Mouse (Mus musculus) ES-Bruce4 (cell line): ENCODE data around the gene Ttc39b. TPM values are rescaled to one million over a fixed set of nuclear protein-coding genes. Genes with fewer than 3 reads are reported as not detected.

Experiments
- H3K27ac ChIP-seq: 2 replicates; pipeline ENCODE4 v1.5.1; 2012; ENCODE audit warnings: low read length, inconsistent platforms; ENCODE audit not compliant: insufficient read depth
- H3K27me3 ChIP-seq: 2 replicates; pipeline ENCODE4 v1.6.1; 2012; ENCODE audit warnings: mild to moderate bottlenecking, low read length, inconsistent platforms; ENCODE audit not compliant: control insufficient read depth, poor library complexity, insufficient read depth, severe bottlenecking
- H3K36me3 ChIP-seq: 2 replicates; pipeline ENCODE4 v1.6.1; 2012; ENCODE audit warnings: inconsistent platforms, mild to moderate bottlenecking, low read length, moderate library complexity; ENCODE audit not compliant: control insufficient read depth, poor library complexity, insufficient read depth, severe bottlenecking
- H3K4me1 ChIP-seq: one replicate; pipeline ENCODE4 v1.8.1; 2011; ENCODE audit warnings: low read length; ENCODE audit not compliant: control insufficient read depth, insufficient read depth
- H3K4me3 ChIP-seq: 2 replicates; pipeline ENCODE4 v1.5.1; 2011; ENCODE audit warnings: low read depth, mild to moderate bottlenecking, low read length
- H3K9ac ChIP-seq: 2 replicates; pipeline ENCODE4 v1.6.1; 2012; ENCODE audit warnings: low read depth, mild to moderate bottlenecking, inconsistent platforms; ENCODE audit not compliant: poor library complexity, severe bottlenecking
- H3K9me3 ChIP-seq: replicated peaks from 2 replicates; pipeline ENCODE4 v1.6.1; 2012; ENCODE audit warnings: mild to moderate bottlenecking, low read length, inconsistent platforms; ENCODE audit not compliant: control insufficient read depth, poor library complexity, insufficient read depth, severe bottlenecking
- CTCF ChIP-seq: IDR thresholded peaks from one replicate; pipeline ENCODE4 v1.8.1; 2011; ENCODE audit warnings: low read depth, low read length
- EP300 ChIP-seq: IDR thresholded peaks from 2 replicates; pipeline ENCODE4 v1.6.1; 2011; ENCODE audit warnings: low read depth, low read length; ENCODE audit not compliant: insufficient read depth
- POLR2A ChIP-seq: IDR thresholded peaks from one replicate; pipeline ENCODE4 v1.8.1; 2011; ENCODE audit warnings: low read length; ENCODE audit not compliant: insufficient read depth
- polyA plus RNA-seq: library from polyadenylated mRNA; stranded (reverse); fragments of >200 nt; gene quantifications from 2 replicates; pipeline ENCODE4 v1.2.4, GENCODE M21; 2011; ENCODE audit warnings: low read depth; ENCODE audit not compliant: missing spikeins, insufficient read depth, insufficient read length

Gene Ttc39b
- polyA plus RNA-seq, 1 experiment, result 48.9 TPM

GRCm38 (mm10) chr4:83234132-83234531 is 89.9 kb downstream of the Ttc39b start:
- Histone ChIP-seq H3K9ac (no peak overlapping the region), H3K27me3 (no peaks in the 10 kb centered on the region), H3K9me3 (no peaks in the 10 kb centered on the region), H3K4me3 (no peak overlapping the region), H3K27ac (no peak overlapping the region), H3K4me1 (no peaks in the 10 kb centered on the region), H3K36me3 (peaks cover 39% of the 10 kb centered on the region)
- no peak for TF ChIP-seq POLR2A

DNA sequence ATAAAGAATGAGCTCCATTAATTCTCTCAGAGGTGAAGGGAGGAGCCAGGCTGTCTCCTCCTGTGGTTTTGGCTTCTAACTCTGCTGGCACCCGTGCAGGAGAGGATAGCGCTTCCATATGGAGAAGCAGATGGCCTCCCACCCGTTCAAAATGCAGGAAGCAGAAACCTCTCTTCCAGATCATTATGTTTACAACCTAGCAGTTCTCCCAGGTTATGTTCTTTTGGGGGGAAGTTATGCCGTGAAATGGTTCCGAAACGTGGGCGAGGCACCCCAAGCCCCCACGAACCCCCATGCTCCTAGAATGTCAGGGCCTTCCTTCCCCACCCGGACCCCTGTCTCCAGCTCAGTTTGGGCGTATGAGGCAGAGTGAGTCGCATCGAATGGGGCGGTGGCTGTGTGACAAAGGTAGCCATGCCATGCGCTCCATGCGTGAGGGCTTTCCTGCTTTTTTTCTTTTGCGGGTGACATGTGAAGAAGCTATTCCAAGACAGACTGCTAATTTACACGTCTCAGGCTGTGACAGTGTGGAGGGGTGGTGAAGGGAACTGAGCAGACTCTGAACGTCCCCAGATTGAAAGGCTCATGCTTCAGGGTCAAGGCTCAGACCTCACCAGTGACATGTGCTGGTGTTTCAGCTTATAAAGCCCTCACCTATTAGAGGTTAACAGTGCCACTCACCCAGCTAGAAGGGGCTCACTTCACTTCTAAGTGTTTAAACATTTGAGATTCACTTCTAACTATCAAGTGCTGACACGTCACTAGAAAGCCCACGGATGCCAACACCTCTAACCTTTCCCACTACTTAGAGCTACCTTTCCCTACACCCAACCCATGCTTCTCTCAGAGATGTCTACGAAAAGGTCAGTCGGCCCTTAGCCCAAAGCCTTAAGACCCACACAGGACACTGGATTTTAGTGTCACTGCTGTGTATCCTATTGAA is 90.6 kb downstream of the Ttc39b start:
- no peak overlapping the region for H3K4me3 ChIP-seq
- TF ChIP-seq CTCF (no peak), EP300 (no peak), POLR2A (no peak)
- H3K27ac ChIP-seq, result no peak overlapping the region
- H3K9ac ChIP-seq, result no peak overlapping the region
- H3K27me3 ChIP-seq, result no peaks in the 10 kb centered on the region
- peaks cover 44% of the 10 kb centered on the region for H3K36me3 ChIP-seq
- no peaks in the 10 kb centered on the region for H3K9me3 ChIP-seq
- no peaks in the 10 kb centered on the region for H3K4me1 ChIP-seq

GRCm38 (mm10) chr4:83232315-83232880 is 91.7 kb downstream of the Ttc39b start:
- Histone ChIP-seq H3K27me3 (no peaks in the 10 kb centered on the region), H3K27ac (no peak overlapping the region), H3K4me1 (no peaks in the 10 kb centered on the region), H3K36me3 (peaks cover 48% of the 10 kb centered on the region), H3K9ac (no peak overlapping the region), H3K4me3 (no peak overlapping the region), H3K9me3 (no peaks in the 10 kb centered on the region)
- TF ChIP-seq EP300 (no peak), POLR2A (no peak), CTCF (no peak)

GRCm38 (mm10) chr4:83228664-83229283 is 95.3 kb downstream of the Ttc39b start:
- TF ChIP-seq POLR2A, result no peak
- Histone ChIP-seq H3K4me3 (no peak overlapping the region), H3K9ac (no peak overlapping the region), H3K4me1 (no peaks in the 10 kb centered on the region), H3K9me3 (no peaks in the 10 kb centered on the region), H3K27ac (no peak overlapping the region), H3K27me3 (no peaks in the 10 kb centered on the region), H3K36me3 (peaks cover 36% of the 10 kb centered on the region)

- Histone ChIP-seq H3K4me3 (no peak overlapping the region), H3K27ac (no peak overlapping the region), H3K9ac (no peak overlapping the region), H3K9me3 (no peaks in the 10 kb centered on the region), H3K27me3 (no peaks in the 10 kb centered on the region), H3K4me1 (no peaks in the 10 kb centered on the region), H3K36me3 (peaks cover 37% of the 10 kb centered on the region)
- no peak for TF ChIP-seq CTCF
- no peak for TF ChIP-seq POLR2A
Measured at GRCm38 (mm10) chr4:83228073-83228472, 96.0 kb downstream of the Ttc39b start.

- Histone ChIP-seq H3K4me3 (no peak overlapping the region), H3K36me3 (peaks cover 32% of the 10 kb centered on the region), H3K27ac (no peak overlapping the region), H3K27me3 (no peaks in the 10 kb centered on the region), H3K9me3 (no peaks in the 10 kb centered on the region), H3K9ac (no peak overlapping the region), H3K4me1 (no peaks in the 10 kb centered on the region)
- TF ChIP-seq EP300 (no peak), POLR2A (no peak), CTCF (no peak)
Measured at GRCm38 (mm10) chr4:83225633-83226360, 98.3 kb downstream of the Ttc39b start.
